Mouse (Mus musculus): ENCODE measurements around the gene Zfp868. TPM values are rescaled to one million over a fixed set of nuclear protein-coding genes. Genes with fewer than 3 reads are reported as not detected.

Zfp868 gene
- polyA plus RNA-seq, 1 experiment from 2014 or later = 24.2 TPM

Other genes with a start within 250 kb of the Zfp868 start
- gene Gm9495, start 172.0 kb downstream of the Zfp868 start, polyA plus RNA-seq (2015; fragmentation: Nextera tagmentation; extraction: Ambion mirVana) = not detected in 2 replicates
- not detected in 2 replicates for gene Gm7697, start 102.6 kb downstream of the Zfp868 start, polyA plus RNA-seq (2015; fragmentation: Nextera tagmentation; extraction: Ambion mirVana)
- 1.8 TPM in 2 replicates for gene Zfp964, start 28.9 kb upstream of the Zfp868 start, polyA plus RNA-seq (2015; fragmentation: Nextera tagmentation; extraction: Ambion mirVana)
- gene Zfp869, start 85.2 kb upstream of the Zfp868 start, polyA plus RNA-seq (2015; fragmentation: Nextera tagmentation; extraction: Ambion mirVana) = 30.3 and 30.9 TPM in 2 replicates
- 7.0 and 7.2 TPM in 2 replicates for gene Zfp963, start 124.4 kb upstream of the Zfp868 start, polyA plus RNA-seq (2015; fragmentation: Nextera tagmentation; extraction: Ambion mirVana)
- gene Gm20422, start 149.3 kb upstream of the Zfp868 start, polyA plus RNA-seq (2015; fragmentation: Nextera tagmentation; extraction: Ambion mirVana) = 0.66 TPM in 1 of 2 replicates, not detected in the other
- 48.7 and 50.0 TPM in 2 replicates for gene Atp13a1, start 165.6 kb upstream of the Zfp868 start, polyA plus RNA-seq (2015; fragmentation: Nextera tagmentation; extraction: Ambion mirVana)
- 27.3 and 28.9 TPM in 2 replicates for gene Zfp866, start 165.6 kb upstream of the Zfp868 start, polyA plus RNA-seq (2015; fragmentation: Nextera tagmentation; extraction: Ambion mirVana)
- gene Gmip, start 183.1 kb upstream of the Zfp868 start, polyA plus RNA-seq (2015; fragmentation: Nextera tagmentation; extraction: Ambion mirVana) = 10.4 and 10.8 TPM in 2 replicates
- gene Lpar2, start 196.9 kb upstream of the Zfp868 start, polyA plus RNA-seq (2015; fragmentation: Nextera tagmentation; extraction: Ambion mirVana) = 0.36 and 0.45 TPM in 2 replicates
- gene Pbx4, start 206.9 kb upstream of the Zfp868 start, polyA plus RNA-seq (2015; fragmentation: Nextera tagmentation; extraction: Ambion mirVana) = 4.3 and 4.7 TPM in 2 replicates

All from limb, embryonic 15.5 days (tissue).